Mouse (Mus musculus): Measurements from ENCODE around the gene Znrd1as. TPM values are rescaled to one million over a fixed set of nuclear protein-coding genes. Genes with fewer than 3 reads are reported as not detected.

The Znrd1as gene
- 2.0 and 2.8 TPM in 2 replicates for polyA plus RNA-seq (2015; fragmentation: Nextera tagmentation; extraction: Ambion mirVana)

DNA sequence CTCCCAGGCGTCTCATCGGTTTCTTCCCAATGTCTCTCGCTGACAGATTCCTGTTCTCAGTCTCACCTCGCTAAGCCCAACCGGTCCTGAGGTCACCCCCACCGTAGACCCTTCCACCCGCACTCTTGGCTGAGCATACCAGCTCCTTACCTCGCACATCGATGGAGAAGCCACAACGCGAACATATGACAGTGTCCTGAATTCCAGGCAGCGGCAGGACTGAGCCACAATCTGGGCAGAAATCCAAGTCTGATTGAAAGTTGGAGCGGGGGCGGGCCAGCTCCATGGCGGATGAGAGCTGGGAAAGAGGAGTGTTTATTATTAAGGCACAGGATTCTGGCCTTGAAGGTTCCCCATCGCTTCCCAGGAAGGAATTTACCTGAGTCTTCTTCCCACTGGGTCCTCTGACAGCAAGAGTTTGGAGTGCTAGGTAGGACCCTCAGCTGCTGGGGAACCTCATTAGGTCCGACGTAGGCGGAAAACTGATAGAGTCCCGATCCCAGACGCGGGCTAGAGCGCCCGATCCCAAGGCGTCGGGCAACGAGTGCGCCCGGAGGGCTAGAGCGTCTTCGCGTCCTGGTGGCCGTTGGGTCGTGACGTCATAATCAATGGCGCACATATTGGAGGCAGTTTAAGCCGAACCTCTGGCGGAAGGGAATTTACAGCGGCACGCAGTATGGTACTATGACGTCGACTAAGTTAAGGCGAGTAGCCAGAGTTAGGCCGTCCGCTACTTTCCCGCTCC lies at the start of gene Znrd1as, which contains the start of gene Znrd1:
TSS of gene Znrd1as (plus strand) at position 594 of the 745 bp plus-strand sequence.
TSS of gene Znrd1 (minus strand) at position 561 of the 745 bp plus-strand sequence.

DNA sequence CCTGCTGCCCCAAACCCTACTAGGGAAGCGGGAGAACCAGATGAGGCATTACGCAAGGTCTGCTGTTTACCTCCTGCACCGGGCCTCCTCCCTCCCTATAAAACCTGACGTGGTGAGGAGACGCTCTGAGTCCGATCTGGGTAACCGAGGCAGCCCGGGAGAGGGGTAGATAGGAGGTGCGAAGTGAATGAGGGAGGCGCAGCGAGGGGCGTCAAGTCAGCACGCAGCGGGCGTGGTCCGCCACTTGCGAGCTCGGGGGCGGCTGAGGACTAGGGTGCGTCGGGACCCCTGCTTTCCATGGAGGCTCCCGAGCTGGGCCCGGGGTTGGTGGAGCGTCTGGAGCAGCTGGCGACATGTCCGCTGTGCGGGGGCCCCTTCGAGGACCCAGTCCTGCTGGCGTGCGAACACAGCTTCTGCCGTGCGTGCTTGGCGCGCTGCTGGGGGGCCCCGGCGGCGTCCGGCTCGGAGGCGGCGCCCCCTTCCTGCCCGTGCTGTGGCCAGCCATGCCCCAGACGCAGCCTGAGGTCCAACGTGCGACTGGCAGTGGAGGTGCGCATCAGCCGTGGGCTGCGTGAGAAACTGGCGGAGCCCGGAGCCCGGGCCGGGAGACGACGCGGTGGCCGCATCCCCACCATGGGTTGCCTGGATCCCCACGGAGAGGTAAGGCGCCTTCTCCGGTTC lies 15.5 kb upstream of the Znrd1as start, which contains the start of gene Rnf39:
TSS of gene Rnf39 (plus strand) at position 128 of the 681 bp plus-strand sequence.

DNA sequence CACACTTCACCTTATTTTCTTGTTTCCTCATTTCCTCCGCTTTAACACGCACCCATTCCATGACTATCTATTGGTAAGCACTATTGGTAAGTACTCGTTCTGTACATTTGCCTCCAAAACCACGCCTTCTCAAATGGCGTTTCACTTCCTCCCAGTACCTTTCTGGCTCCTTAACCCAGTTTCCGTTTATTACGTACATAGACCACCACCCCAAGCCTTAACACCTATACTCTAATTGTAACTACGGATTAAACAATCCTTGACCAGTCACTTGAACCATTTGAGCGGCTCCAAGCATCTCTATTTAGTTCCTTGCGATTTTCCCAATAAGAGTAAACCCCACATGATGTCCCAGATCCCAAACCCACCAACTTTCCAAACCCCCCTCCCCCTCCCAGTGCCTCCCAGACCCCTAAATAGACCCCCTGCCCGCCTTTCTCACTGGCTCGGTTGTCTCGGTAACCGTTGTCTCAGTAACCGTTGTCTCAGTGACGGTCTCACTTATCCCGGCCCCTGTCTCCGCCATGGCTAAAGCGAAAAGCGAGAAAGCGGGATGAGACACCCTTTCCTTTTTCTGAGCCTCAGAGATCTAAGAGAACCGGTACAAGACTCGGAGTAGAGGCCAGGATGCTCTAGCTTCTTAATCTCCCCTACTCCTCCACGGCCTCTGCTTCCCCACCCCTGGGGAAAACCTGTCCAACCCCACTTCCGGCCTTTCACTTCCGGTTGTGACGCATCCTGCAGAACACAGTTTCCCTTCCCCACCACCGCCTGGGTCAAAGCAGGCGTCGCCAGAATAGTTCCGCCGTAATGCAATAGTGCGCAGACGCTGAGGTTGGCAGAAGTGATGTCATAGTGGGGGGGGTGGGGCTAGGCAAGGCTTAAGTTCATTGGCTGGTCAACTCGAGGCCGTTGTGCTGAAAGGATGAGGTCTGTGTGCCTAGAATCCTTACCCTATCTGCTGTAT lies 7.1 kb upstream of the Znrd1as start, which contains the start of gene Ppp1r11:
TSS of gene Ppp1r11 (minus strand) at position 761 of the 967 bp plus-strand sequence.

DNA sequence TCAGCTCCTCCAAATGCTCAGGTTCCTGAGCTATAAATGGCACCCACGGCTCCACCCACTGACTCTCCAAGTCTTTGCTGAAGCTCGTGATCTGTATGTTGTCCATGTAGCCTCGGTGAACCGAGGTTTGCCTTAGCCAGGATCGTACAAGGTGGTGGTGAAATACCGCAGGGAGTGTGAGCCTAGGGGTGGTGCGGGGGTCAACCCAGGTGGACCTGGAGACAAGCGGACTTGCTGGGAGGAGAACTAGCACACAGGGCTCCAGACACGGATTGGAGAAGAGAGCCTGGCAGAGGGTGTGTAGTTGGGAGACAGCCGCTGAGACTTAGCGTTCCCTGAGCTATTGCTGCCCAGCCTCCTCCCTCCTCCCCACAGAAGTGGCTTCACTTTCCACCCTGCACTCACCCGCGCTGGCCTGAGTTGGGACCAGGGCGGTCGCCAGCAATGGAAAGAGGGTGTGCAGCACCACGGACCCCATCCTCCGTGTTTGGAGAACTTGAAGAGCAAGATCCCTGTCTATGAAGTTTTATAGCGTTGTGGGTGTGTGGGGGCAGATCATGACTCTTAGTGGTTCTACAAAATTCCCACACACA lies 22.9 kb downstream of the Znrd1as start, which contains the start of gene 2410137M14Rik:
TSS of gene 2410137M14Rik (minus strand) at position 17 of the 593 bp plus-strand sequence.

DNA sequence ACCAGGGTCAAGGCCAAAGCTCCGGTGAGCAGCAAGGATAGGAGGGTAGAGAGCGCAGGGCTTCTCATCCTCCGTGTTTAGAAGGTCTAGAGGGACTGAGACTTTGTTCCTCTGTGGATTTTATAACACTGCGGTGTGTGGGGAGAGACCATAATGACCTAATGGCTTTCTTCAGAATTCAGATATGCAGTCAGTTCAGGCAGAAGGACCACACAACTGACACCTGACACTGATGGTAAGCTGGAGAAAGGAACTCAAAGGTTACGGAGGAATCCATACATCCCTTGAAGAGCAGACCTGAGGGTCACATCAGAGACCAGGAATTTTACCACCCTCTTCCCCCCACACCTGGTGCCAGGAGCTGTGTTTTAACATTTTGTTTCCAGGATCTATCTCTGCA lies 31.0 kb downstream of the Znrd1as start, which contains the start of gene H2-M5:
TSS of gene H2-M5 (minus strand) at position 101 of the 400 bp plus-strand sequence.

DNA sequence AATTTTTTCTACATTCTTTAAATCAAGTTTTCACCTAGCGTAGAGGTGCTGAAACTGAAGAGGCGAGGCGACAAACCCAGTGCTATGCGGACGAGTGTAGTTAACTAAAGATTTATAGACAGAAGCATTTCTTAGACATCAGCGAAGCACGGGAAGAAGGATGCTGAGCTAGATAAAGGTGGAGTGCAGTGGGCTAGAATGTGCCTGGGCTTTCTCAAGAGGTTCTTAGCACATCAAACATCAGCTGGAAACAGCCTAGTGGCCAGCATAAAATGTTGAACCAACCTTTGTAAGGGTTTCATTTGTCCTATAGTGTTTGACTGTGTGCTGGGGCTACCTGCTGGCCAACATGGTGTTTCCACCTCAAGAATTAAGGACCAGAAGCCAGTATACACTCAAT lies 42.5 kb downstream of the Znrd1as start, which contains the start of gene Zfp57:
TSS of gene Zfp57 (plus strand) at position 301 of the 400 bp plus-strand sequence.

Other genes with a start within 250 kb of the Znrd1as start
- gene H2-M10.5, start 185.7 kb upstream of the Znrd1as start, polyA plus RNA-seq (2015; fragmentation: Nextera tagmentation; extraction: Ambion mirVana), result not detected in 2 replicates
- gene H2-M10.6, start 146.4 kb upstream of the Znrd1as start, polyA plus RNA-seq (2015; fragmentation: Nextera tagmentation; extraction: Ambion mirVana), result not detected in 2 replicates
- gene Trim26, start 121.5 kb upstream of the Znrd1as start, polyA plus RNA-seq (2015; fragmentation: Nextera tagmentation; extraction: Ambion mirVana), result 17.2 and 22.9 TPM in 2 replicates
- gene Trim15, start 91.4 kb upstream of the Znrd1as start, polyA plus RNA-seq (2015; fragmentation: Nextera tagmentation; extraction: Ambion mirVana), result 0.18 and 0.19 TPM in 2 replicates
- gene Trim10, start 89.0 kb upstream of the Znrd1as start, polyA plus RNA-seq (2015; fragmentation: Nextera tagmentation; extraction: Ambion mirVana), result 158 and 174 TPM in 2 replicates
- gene Trim40, start 68.5 kb upstream of the Znrd1as start, polyA plus RNA-seq (2015; fragmentation: Nextera tagmentation; extraction: Ambion mirVana), result not detected in 2 replicates
- not detected in 2 replicates for gene Trim31, start 60.5 kb upstream of the Znrd1as start, polyA plus RNA-seq (2015; fragmentation: Nextera tagmentation; extraction: Ambion mirVana)
- 0.45 and 0.87 TPM in 2 replicates for gene Rnf39, start 15.7 kb upstream of the Znrd1as start, polyA plus RNA-seq (2015; fragmentation: Nextera tagmentation; extraction: Ambion mirVana)
- gene Ppp1r11, start 6.9 kb upstream of the Znrd1as start, polyA plus RNA-seq (2015; fragmentation: Nextera tagmentation; extraction: Ambion mirVana), result 47.2 and 52.0 TPM in 2 replicates
- gene Znrd1, start within 50 bp of the Znrd1as start, polyA plus RNA-seq (2015; fragmentation: Nextera tagmentation; extraction: Ambion mirVana), result 39.7 and 42.5 TPM in 2 replicates
- not detected in 2 replicates for gene 2410137M14Rik, start 22.6 kb downstream of the Znrd1as start, polyA plus RNA-seq (2015; fragmentation: Nextera tagmentation; extraction: Ambion mirVana)
- 0.25 TPM in 1 of 2 replicates, not detected in the other for gene H2-M5, start 30.9 kb downstream of the Znrd1as start, polyA plus RNA-seq (2015; fragmentation: Nextera tagmentation; extraction: Ambion mirVana)
- 8.1 and 9.5 TPM in 2 replicates for gene Zfp57, start 42.6 kb downstream of the Znrd1as start, polyA plus RNA-seq (2015; fragmentation: Nextera tagmentation; extraction: Ambion mirVana)
- not detected in 2 replicates for gene Mog, start 64.8 kb downstream of the Znrd1as start, polyA plus RNA-seq (2015; fragmentation: Nextera tagmentation; extraction: Ambion mirVana)
- gene Gabbr1, start 87.4 kb downstream of the Znrd1as start, polyA plus RNA-seq (2015; fragmentation: Nextera tagmentation; extraction: Ambion mirVana), result 3.6 and 5.4 TPM in 2 replicates
- not detected in 2 replicates for gene Olfr90, start 129.9 kb downstream of the Znrd1as start, polyA plus RNA-seq (2015; fragmentation: Nextera tagmentation; extraction: Ambion mirVana)
- gene Olfr91, start 139.7 kb downstream of the Znrd1as start, polyA plus RNA-seq (2015; fragmentation: Nextera tagmentation; extraction: Ambion mirVana), result not detected in 2 replicates
- gene Olfr92, start 161.5 kb downstream of the Znrd1as start, polyA plus RNA-seq (2015; fragmentation: Nextera tagmentation; extraction: Ambion mirVana), result not detected in 2 replicates
- gene Olfr93, start 202.9 kb downstream of the Znrd1as start, polyA plus RNA-seq (2015; fragmentation: Nextera tagmentation; extraction: Ambion mirVana), result not detected in 2 replicates
- gene Ubd, start 235.3 kb downstream of the Znrd1as start, polyA plus RNA-seq (2015; fragmentation: Nextera tagmentation; extraction: Ambion mirVana), result 0.28 TPM in 1 of 2 replicates, not detected in the other
- not detected in 2 replicates for gene Olfr94, start 242.4 kb downstream of the Znrd1as start, polyA plus RNA-seq (2015; fragmentation: Nextera tagmentation; extraction: Ambion mirVana)

All from spleen, postnatal 0 days (tissue).